Mouse (Mus musculus): ENCODE measurements around the gene Cstf1. TPM values are rescaled to one million over a fixed set of nuclear protein-coding genes. Genes with fewer than 3 reads are reported as not detected.

Cstf1 gene
- total and polyA plus RNA-seq, 3 experiments: 44.2 to 62.1 (median 53.2) TPM

DNA sequence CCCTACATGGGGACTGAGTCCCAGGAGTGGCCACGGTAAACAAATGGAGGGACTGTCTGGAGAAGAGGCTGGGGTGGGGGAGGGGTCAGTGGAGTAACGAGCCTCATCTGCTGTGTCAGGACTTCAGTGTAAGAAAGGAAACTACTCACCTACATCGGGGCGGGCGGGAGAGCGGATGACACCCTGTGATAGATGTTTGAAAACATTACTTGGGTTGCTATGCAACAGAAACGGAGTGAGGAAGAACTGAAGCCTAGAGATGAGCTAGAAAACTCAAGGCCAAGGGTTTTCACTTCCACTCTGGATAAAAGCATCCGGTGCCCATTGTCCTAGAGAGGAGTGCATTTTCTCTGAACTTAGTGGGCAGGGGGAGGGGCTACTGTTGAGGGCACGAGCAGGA, 29.4 kb downstream of the Cstf1 start:
- dilution Hi-C loops (cut with MboI; ENCODE audit: extremely low pct_ligation_motif_present, extremely low pct_unique_long_range_greater_than_20kb, low sequenced_read_pairs): no loop called here
- no peak for TF ChIP-seq TBP (conservative IDR thresholded peaks at IDR 0.05; ENCODE audit: low read depth, low read length)
- no peak for TF ChIP-seq ZNF384 (IDR thresholded peaks at IDR 0.05; ENCODE audit: low read depth, low read length)
- no peak for TF ChIP-seq E2F4 (IDR thresholded peaks at IDR 0.05; ENCODE audit: insufficient replicate concordance, low read depth, low read length)
- TF ChIP-seq CHD2 (IDR thresholded peaks at IDR 0.05; ENCODE audit: low read length): 0 out of 2 replicates have a peak, but pooled peaks have one; percentile 12
- TF ChIP-seq MXI1 (IDR thresholded peaks at IDR 0.05; ENCODE audit: low read depth, low read length): peak; percentile 39; the same call in 1 of the 2 replicates
- TF ChIP-seq PAX5 (IDR thresholded peaks at IDR 0.05; ENCODE audit: low read length): no peak
- no peak for TF ChIP-seq USF1 (IDR thresholded peaks at IDR 0.05; ENCODE audit: low read depth, low read length)
- TF ChIP-seq ZMIZ1 (IDR thresholded peaks at IDR 0.05; ENCODE audit: low read depth, low read length): no peak
- TF ChIP-seq KAT2A (IDR thresholded peaks at IDR 0.05; ENCODE audit: insufficient replicate concordance, low read length): no peak
- no peak for TF ChIP-seq GABPA (IDR thresholded peaks at IDR 0.05; ENCODE audit: insufficient replicate concordance, low read depth, low read length)
- TF ChIP-seq ZC3H11A (IDR thresholded peaks at IDR 0.05; ENCODE audit: low read depth, low read length): no peak
- peak; percentile 19; the same call in 1 of the 2 replicates for TF ChIP-seq ETS1 (conservative IDR thresholded peaks at IDR 0.05; ENCODE audit: low read depth, low read length)
- no peak for TF ChIP-seq MAZ (IDR thresholded peaks at IDR 0.05; ENCODE audit: low read depth, low read length)
- TF ChIP-seq SIN3A (IDR thresholded peaks at IDR 0.05; ENCODE audit: low read length): no peak
- no peak for TF ChIP-seq SMC3 (IDR thresholded peaks at IDR 0.05; ENCODE audit: low read depth, low read length)
- no peak for TF ChIP-seq NELFE (IDR thresholded peaks at IDR 0.05; ENCODE audit: low read depth, low read length)
- TF ChIP-seq CHD1 (IDR thresholded peaks at IDR 0.05; ENCODE audit: low read depth, low read length): no peak
- TF ChIP-seq MAX (IDR thresholded peaks at IDR 0.05; ENCODE audit: low read length): no peak
- TF ChIP-seq ZKSCAN1 (IDR thresholded peaks at IDR 0.05; ENCODE audit: borderline replicate concordance, low read depth, low read length): no peak
- TF ChIP-seq EP300 (IDR thresholded peaks at IDR 0.05; ENCODE audit: low read length): 0 out of 2 replicates have a peak, but pooled peaks have one; percentile 16
- TF ChIP-seq JUND (conservative IDR thresholded peaks at IDR 0.05; ENCODE audit: low read depth, low read length): no peak
- no peak for TF ChIP-seq CTCF (conservative IDR thresholded peaks at IDR 0.05 in 1 of 2, IDR thresholded peaks at IDR 0.05 in 1 of 2; ENCODE audit: low read depth in 2 of 2, low read length in 2 of 2)
- H3K9ac ChIP-seq (ENCODE audit: insufficient read depth, low read depth): peak overlapping the region; percentile 12; the same call in 1 of the 2 replicates
- peaks cover 34 to 81% of the 10 kb centered on the region in 2 experiments for H3K4me1 ChIP-seq (ENCODE audit: control insufficient read depth in 1 of 2, insufficient read depth in 2 of 2)
- in situ Hi-C loops (cut with MboI; ENCODE audit: low pct_ligation_motif_present, low pct_unique_long_range_greater_than_20kb, low sequenced_read_pairs): no loop called here
- H3K27ac ChIP-seq (ENCODE audit: insufficient read depth, low read depth): peak overlapping the region; percentile 64
- DNase-seq (ENCODE audit: extremely low read depth): peak; percentile 82
- H3K27me3 ChIP-seq (replicated peaks): no peaks in the 10 kb centered on the region
- peak overlapping the region in 1 of 3 experiments; percentile 9 for H3K4me3 ChIP-seq (replicated peaks in 1 of 3; ENCODE audit: low read depth in 2 of 3, low read length in 2 of 3, poor library complexity in 1 of 3)
- H3K9me3 ChIP-seq (replicated peaks; ENCODE audit: low read length): peaks cover 7% of the 10 kb centered on the region
- no peaks in the 10 kb centered on the region; the same call in 1 of the 2 replicates for H3K79me2 ChIP-seq (replicated peaks; ENCODE audit: control insufficient read depth, extremely low read depth, insufficient read depth, poor library complexity, severe bottlenecking)
- peak overlapping the region; percentile 49 for H3K4me2 ChIP-seq (ENCODE audit: insufficient read depth, low read depth, poor library complexity, severe bottlenecking)
- peaks cover 0 to 23% of the 10 kb centered on the region in 2 experiments for H3K36me3 ChIP-seq (replicated peaks in 1 of 2; ENCODE audit: control insufficient read depth in 1 of 2, insufficient read depth in 1 of 2, low read length in 1 of 2)
